Mouse (Mus musculus) intestine, postnatal 0 days (tissue): ENCODE results near the gene Ric3. TPM values are rescaled to one million over a fixed set of nuclear protein-coding genes. Genes with fewer than 3 reads are reported as not detected.

ENCODE experiments used
- ATAC-seq: fragments of 200-750 bp; cut with Nextera tagmentation; 2 replicates; pipeline ENCODE4 v1.8.0; 2017; ENCODE audit warnings: mild to moderate bottlenecking, moderate TSS enrichment, moderate library complexity
- H3K27ac ChIP-seq: fragments of 300-500 bp; sonication (generic); 2 replicates; pipeline ENCODE4 v1.5.1; 2014; ENCODE audit warnings: mild to moderate bottlenecking, low read depth, low read length, moderate library complexity
- H3K27me3 ChIP-seq: fragments of 300-500 bp; sonication (generic); replicated peaks from 2 replicates; pipeline ENCODE4 v1.6.1; 2014; ENCODE audit warnings: low read length, mixed read lengths; ENCODE audit not compliant: control insufficient read depth, insufficient read depth
- H3K36me3 ChIP-seq: fragments of 300-500 bp; sonication (generic); 2 replicates; pipeline ENCODE4 v1.6.1; 2014; ENCODE audit warnings: mild to moderate bottlenecking, moderate library complexity; ENCODE audit not compliant: control insufficient read depth, insufficient read depth
- H3K4me1 ChIP-seq: fragments of 300-500 bp; sonication (generic); replicated peaks from 2 replicates; pipeline ENCODE4 v1.6.1; 2014; ENCODE audit warnings: antibody characterized with exemption, low read length, mixed read lengths; ENCODE audit not compliant: control insufficient read depth, insufficient read depth
- H3K4me2 ChIP-seq: fragments of 300-500 bp; sonication (generic); replicated peaks from 2 replicates; pipeline ENCODE4 v1.6.1; 2014; ENCODE audit warnings: low read depth, mild to moderate bottlenecking, moderate library complexity
- H3K4me3 ChIP-seq: fragments of 300-500 bp; sonication (generic); 2 replicates; pipeline ENCODE4 v1.5.1; 2014; ENCODE audit warnings: low read depth, low read length
- H3K9ac ChIP-seq: fragments of 300-500 bp; sonication (generic); 2 replicates; pipeline ENCODE4 v1.6.1; 2014; ENCODE audit warnings: mild to moderate bottlenecking, low read depth, low read length
- H3K9me3 ChIP-seq: fragments of 300-500 bp; sonication (generic); 2 replicates; pipeline ENCODE4 v1.6.1; 2016; ENCODE audit warnings: mixed run types; ENCODE audit not compliant: control insufficient read depth
- CTCF ChIP-seq: sonication (generic); IDR thresholded peaks from 2 replicates; pipeline ENCODE4 v1.5.1; 2016; ENCODE audit warnings: low read depth, mild to moderate bottlenecking, control low read depth, antibody characterized with exemption, moderate library complexity
- WGBS: fragments of 180-500 bp; shearing (Covaris S2); extraction: QIAGEN DNeasy Blood & Tissue Kit; methylation state at CpG from one replicate; pipeline ENCODE4 v1.1.7; 2014; 5-methylcytosine and 5-hydroxymethylcytosine counted together
- polyA plus RNA-seq: library from polyadenylated mRNA; unstranded; fragments of >200 nt; fragmentation: Nextera tagmentation; extraction: Ambion mirVana; gene quantifications from 2 replicates; pipeline ENCODE4 v1.2.1, GENCODE M21; 2015

Gene Ric3
- polyA plus RNA-seq, 1 experiment from 2014 or later: 1.0 TPM

- peak; percentile 56 for TF ChIP-seq CTCF
- Histone ChIP-seq H3K4me3 (no peak overlapping the region), H3K36me3 (no peaks in the 10 kb centered on the region), H3K27ac (no peak overlapping the region), H3K9me3 (no peaks in the 10 kb centered on the region), H3K4me2 (no peak overlapping the region), H3K4me1 (no peaks in the 10 kb centered on the region), H3K9ac (no peak overlapping the region), H3K27me3 (no peaks in the 10 kb centered on the region)
- ATAC-seq: no peak
- 50% methylated on average over 4 of the region's 4 CpGs for WGBS
Measured at GRCm38 (mm10) chr7:109000315-109000954, 82.7 kb downstream of the Ric3 start.

GRCm38 (mm10) chr7:108996156-108996555 lies 87.0 kb downstream of the Ric3 start:
- H3K36me3 ChIP-seq: no peaks in the 10 kb centered on the region
- no peak for TF ChIP-seq CTCF
- H3K4me2 ChIP-seq: no peak overlapping the region
- H3K4me3 ChIP-seq: no peak overlapping the region
- H3K4me1 ChIP-seq: no peaks in the 10 kb centered on the region
- no peak overlapping the region for H3K27ac ChIP-seq
- H3K9me3 ChIP-seq: no peaks in the 10 kb centered on the region
- no peaks in the 10 kb centered on the region for H3K27me3 ChIP-seq
- no peak overlapping the region for H3K9ac ChIP-seq
- ATAC-seq: no peak
- WGBS: 66% methylated on average over 6 of the region's 6 CpGs

- H3K9me3 ChIP-seq: no peaks in the 10 kb centered on the region
- H3K27ac ChIP-seq: no peak overlapping the region
- H3K36me3 ChIP-seq: no peaks in the 10 kb centered on the region
- WGBS: 87% methylated on average over 3 of the region's 3 CpGs
- ATAC-seq: no peak
- no peak overlapping the region for H3K4me3 ChIP-seq
- TF ChIP-seq CTCF: no peak
- H3K4me1 ChIP-seq: no peaks in the 10 kb centered on the region
- H3K4me2 ChIP-seq: no peak overlapping the region
- H3K27me3 ChIP-seq: no peaks in the 10 kb centered on the region
- no peak overlapping the region for H3K9ac ChIP-seq
Measured at GRCm38 (mm10) chr7:108993881-108994291, 89.2 kb downstream of the Ric3 start.

DNA sequence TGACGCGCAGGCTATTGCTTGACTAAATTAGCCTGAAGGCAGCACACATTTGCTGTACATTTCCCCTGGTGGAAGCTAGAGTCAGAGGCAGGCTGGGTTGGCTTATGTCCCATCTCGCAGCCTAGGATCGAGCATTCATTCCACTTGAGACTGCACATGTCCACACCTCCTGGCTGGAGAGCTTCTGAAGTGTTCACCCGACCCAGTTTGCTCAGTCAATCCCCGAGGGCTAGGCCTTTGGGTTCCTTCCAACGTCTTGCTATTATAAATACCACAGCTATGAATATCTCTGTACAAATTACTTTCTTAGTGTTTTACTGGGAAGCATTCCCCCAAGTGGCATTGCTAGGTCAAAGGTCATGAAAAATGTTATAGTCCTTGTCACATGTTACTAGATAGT lies 89.9 kb downstream of the Ric3 start:
- Histone ChIP-seq H3K27me3 (no peaks in the 10 kb centered on the region), H3K27ac (no peak overlapping the region), H3K9ac (no peak overlapping the region), H3K4me1 (no peaks in the 10 kb centered on the region), H3K4me2 (no peak overlapping the region), H3K36me3 (no peaks in the 10 kb centered on the region), H3K9me3 (no peaks in the 10 kb centered on the region), H3K4me3 (no peak overlapping the region)
- TF ChIP-seq CTCF: no peak
- no peak for ATAC-seq
- WGBS: 66% methylated on average over 7 of the region's 7 CpGs

- Histone ChIP-seq H3K27ac (no peak overlapping the region), H3K9me3 (no peaks in the 10 kb centered on the region), H3K36me3 (no peaks in the 10 kb centered on the region), H3K4me2 (no peak overlapping the region), H3K4me1 (no peaks in the 10 kb centered on the region), H3K27me3 (no peaks in the 10 kb centered on the region), H3K4me3 (no peak overlapping the region), H3K9ac (no peak overlapping the region)
- no peak for TF ChIP-seq CTCF
- 83% methylated on average over 9 of the region's 9 CpGs for WGBS
- ATAC-seq: no peak
Measured at GRCm38 (mm10) chr7:108991207-108991606, 91.9 kb downstream of the Ric3 start.

DNA sequence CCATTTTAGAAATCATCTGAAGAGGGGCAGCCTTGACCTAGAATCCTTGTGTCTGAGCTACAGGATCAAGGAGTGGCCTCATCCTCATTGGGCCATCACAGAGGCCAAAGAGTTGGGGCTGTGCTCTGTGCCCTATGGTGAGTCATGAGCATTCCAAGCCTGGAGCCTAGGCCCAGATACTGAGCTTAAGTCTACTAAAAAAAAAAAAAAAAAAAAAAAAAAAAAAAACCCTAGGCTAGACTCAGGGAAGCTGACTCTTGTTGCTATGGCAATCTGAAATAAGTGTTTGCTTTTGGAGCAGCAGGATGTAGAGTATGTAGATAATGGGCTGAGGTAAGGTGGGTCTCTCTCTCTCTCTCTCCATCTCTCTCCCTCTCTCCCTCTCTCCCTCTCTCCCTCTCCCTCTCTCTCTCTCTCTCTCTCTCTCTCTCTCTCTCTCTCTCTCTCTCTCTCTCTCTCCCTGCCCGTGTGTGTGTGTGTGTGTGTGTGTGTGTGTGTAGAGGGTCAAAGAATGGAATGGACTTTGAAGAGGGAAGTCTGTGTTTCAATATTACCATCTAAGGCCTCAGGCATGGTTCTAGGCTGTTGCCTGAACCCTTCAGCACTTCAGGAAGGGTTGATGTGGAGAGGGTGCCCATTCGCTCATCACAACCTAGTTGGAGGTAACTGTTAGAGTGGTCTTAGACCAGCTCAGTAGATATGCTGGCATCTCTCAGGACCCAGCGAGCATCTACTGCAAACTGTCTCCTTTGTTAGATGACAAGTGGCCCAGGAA lies 97.0 kb downstream of the Ric3 start:
- Histone ChIP-seq H3K27me3 (no peaks in the 10 kb centered on the region), H3K9ac (no peak overlapping the region), H3K4me2 (no peak overlapping the region), H3K4me1 (no peaks in the 10 kb centered on the region), H3K4me3 (no peak overlapping the region), H3K9me3 (no peaks in the 10 kb centered on the region), H3K36me3 (no peaks in the 10 kb centered on the region), H3K27ac (no peak overlapping the region)
- ATAC-seq: no peak
- WGBS: 92% methylated on average over 2 of the region's 3 CpGs
- TF ChIP-seq CTCF: no peak

Other genes with a start within 250 kb of the Ric3 start
- not detected in 2 replicates for gene Olfr516, start 232.8 kb downstream of the Ric3 start, polyA plus RNA-seq
- not detected in 2 replicates for gene Olfr517, start 211.0 kb downstream of the Ric3 start, polyA plus RNA-seq
- not detected in 2 replicates for gene Olfr518, start 198.3 kb downstream of the Ric3 start, polyA plus RNA-seq
- not detected in 2 replicates for gene Olfr519, start 188.9 kb downstream of the Ric3 start, polyA plus RNA-seq
- 0.04 and 0.07 TPM in 2 replicates for gene Nlrp10, start 153.2 kb downstream of the Ric3 start, polyA plus RNA-seq
- gene Eif3f, start 148.9 kb downstream of the Ric3 start, polyA plus RNA-seq: 57.5 and 64.5 TPM in 2 replicates
- 1.1 and 1.4 TPM in 2 replicates for gene Tub, start 133.0 kb downstream of the Ric3 start, polyA plus RNA-seq
- gene Lmo1, start 91.9 kb upstream of the Ric3 start, polyA plus RNA-seq: 2.3 and 2.9 TPM in 2 replicates